Mouse (Mus musculus): ENCODE data around the gene Rundc3b.

Gene Rundc3b

DNA sequence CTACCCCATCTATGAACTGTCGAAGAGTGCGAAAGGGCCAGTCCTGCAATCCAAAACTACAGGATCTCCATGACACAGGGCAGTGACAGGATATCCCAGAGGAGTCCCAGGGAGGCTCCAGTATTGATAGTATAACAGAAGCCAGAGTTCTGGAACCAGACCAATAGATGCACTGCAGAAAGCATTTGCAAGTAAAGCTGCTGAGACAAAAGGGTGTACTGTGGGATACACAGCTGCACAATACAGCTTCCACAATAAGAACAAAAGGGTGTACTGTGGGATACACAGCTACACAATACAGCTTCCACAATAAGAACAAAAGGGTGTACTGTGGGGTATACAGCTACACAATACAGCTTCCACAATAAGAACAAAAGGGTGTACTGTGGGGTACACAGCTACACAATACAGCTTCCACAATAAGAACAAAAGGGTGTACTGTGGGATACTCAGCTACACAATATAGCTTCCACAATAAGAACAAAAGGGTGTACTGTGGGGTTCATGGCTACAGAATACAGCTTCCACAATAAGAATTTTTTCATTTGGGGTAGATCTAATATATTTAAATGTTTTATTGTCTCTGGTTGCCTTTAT, 134.0 kb downstream of the Rundc3b start:
- no peak for DNase-seq

DNA sequence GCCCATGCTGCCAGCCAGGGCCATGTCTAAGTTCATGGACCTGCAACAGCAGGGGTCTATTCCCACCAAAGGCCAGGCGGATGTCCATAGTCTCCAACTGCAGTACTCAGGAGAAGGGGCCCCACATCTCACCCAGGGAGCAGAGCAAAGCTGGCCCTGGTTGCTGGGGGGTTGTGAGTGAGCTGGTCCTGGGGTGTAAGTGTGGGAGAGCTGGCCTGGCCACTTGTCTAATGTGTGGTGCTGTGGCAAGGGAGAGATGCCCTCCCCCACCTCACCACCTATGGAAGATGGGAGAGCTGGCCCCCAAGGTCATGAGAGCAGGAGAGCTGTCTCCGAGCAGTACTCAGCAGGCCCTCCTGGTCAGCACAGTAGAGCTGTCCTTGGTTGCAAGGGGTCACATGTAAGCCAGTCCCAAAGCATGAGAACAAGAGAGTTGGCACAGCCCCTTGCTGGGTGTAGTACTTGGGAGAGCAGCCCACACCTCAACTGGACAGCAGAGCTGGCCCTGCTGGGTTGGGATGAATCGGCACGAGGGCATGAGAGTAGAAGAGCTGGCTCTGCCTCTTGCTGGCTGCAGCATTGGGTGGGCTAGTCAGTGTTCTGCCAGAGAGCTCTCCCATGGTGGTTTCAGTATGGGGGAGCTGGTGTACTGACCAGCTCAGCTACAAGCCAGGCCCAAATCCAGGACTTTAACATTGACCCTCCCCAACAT, 134.6 kb downstream of the Rundc3b start:
- DNase-seq = no peak

DNA sequence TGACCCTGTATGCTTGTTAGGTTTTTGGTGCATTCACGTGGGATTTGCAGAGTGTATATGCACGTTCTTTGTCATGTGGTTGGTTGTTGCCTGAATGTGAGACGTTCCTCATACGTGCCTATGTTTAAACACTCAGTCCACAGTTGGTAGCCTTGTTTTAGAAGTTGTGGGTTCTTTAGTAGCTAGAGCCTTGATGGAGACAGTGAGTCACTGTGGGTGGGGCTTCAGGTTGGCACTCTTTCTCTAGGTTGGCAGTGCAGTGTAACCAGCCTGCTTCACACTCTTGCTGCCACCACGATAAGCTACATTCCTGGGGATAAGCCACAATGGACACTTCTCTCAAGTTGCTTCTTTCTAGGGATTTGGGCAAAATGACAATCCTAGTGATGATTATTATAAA, 166.2 kb downstream of the Rundc3b start:
- no peak for DNase-seq

DNA sequence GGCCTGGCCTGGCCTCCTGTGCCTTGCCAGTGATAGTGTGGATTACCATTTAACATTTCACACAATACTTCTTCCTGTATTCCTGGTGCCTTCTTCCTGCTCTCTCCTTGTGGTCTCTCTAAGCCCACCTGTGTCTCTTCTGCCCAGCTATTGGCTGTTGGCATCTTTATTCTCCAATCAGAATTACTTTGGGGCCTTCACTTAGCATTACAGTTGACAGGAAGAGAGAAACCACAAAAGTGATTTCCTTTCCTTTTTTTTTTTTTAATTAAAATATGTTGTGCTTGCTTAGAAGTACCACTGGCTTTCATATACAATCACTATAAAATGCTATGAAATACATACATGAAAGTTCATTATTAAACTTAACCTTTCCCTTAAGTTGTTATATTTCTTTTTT, 167.2 kb downstream of the Rundc3b start:
- no peak for DNase-seq

All from right cerebral cortex, adult 18-20 months (tissue).